Comparison of ENCODE assay signal across 8 mouse cellular contexts in genomic region chr16:94354450-94354849, GRCm38 (mm10). TPM values are rescaled to one million over a fixed set of nuclear protein-coding genes. Genes with fewer than 3 reads are reported as not detected.
DNase-seq lines count a peak whose midpoint lies in the region; ATAC-seq lines count a peak whose summit lies in the region.

No protein-coding gene starts in this region.

- no peak overlapping the region for H3K9ac ChIP-seq in forebrain, embryonic 14.5 days (ENCODE audit: low read length)
- H3K9ac ChIP-seq in midbrain, embryonic 13.5 days (replicated peaks), result no peak overlapping the region
- no peak overlapping the region for H3K9ac ChIP-seq in midbrain, embryonic 11.5 days (ENCODE audit: low read length)
- no peak overlapping the region for H3K9ac ChIP-seq in heart, embryonic 16.5 days (ENCODE audit: low read length)

- H3K4me1 ChIP-seq in forebrain, embryonic 14.5 days (ENCODE audit: control insufficient read depth, insufficient read depth, low read length), result 0 out of 2 replicates have a peak, but pooled peaks cover 4% of the 10 kb centered on the region
- H3K4me1 ChIP-seq in forebrain, embryonic 10.5 days, result peaks cover 28% of the 10 kb centered on the region
- peaks cover 12% of the 10 kb centered on the region for H3K4me1 ChIP-seq in midbrain, embryonic 13.5 days (replicated peaks)
- peaks cover 2% of the 10 kb centered on the region; the same call in 1 of the 2 replicates for H3K4me1 ChIP-seq in midbrain, embryonic 11.5 days (ENCODE audit: control insufficient read depth, insufficient read depth, low read length)
- H3K4me1 ChIP-seq in heart, embryonic 16.5 days (ENCODE audit: control insufficient read depth, insufficient read depth, low read length), result peaks cover 7% of the 10 kb centered on the region

- no peaks in the 10 kb centered on the region for H3K27me3 ChIP-seq in forebrain, embryonic 14.5 days (replicated peaks; ENCODE audit: control insufficient read depth, insufficient read depth, low read length)
- no peaks in the 10 kb centered on the region for H3K27me3 ChIP-seq in forebrain, embryonic 10.5 days (ENCODE audit: poor library complexity, severe bottlenecking)
- H3K27me3 ChIP-seq in midbrain, embryonic 13.5 days, result no peaks in the 10 kb centered on the region
- no peaks in the 10 kb centered on the region for H3K27me3 ChIP-seq in midbrain, embryonic 11.5 days (ENCODE audit: control insufficient read depth, insufficient read depth, low read length)
- H3K27me3 ChIP-seq in heart, embryonic 16.5 days (ENCODE audit: control insufficient read depth, insufficient read depth, low read length), result no peaks in the 10 kb centered on the region

- ATAC-seq in forebrain, embryonic 14.5 days, result 0 out of 2 replicates have a peak, but pooled peaks have one; percentile 44
- ATAC-seq in midbrain, embryonic 13.5 days, result peak; percentile 68; the same call in 1 of the 2 replicates
- ATAC-seq in midbrain, embryonic 11.5 days (ENCODE audit: low FRiP score), result no peak
- ATAC-seq in heart, embryonic 16.5 days (replicated peaks; ENCODE audit: extremely low read depth, insufficient read depth, low FRiP score), result peak; percentile 72
- peak; percentile 83 for ATAC-seq in neutrophil, adult 5-6 weeks (ENCODE audit: extremely low read depth, insufficient number of reproducible peaks, low FRiP score, poor library complexity, severe bottlenecking)
- ATAC-seq in cerebellum, adult (ENCODE audit: insufficient number of reproducible peaks, low FRiP score, low TSS enrichment), result no peak

- no peak overlapping the region for H3K4me2 ChIP-seq in forebrain, embryonic 14.5 days (ENCODE audit: low read length)
- no peak overlapping the region for H3K4me2 ChIP-seq in midbrain, embryonic 13.5 days (replicated peaks)
- H3K4me2 ChIP-seq in midbrain, embryonic 11.5 days, result no peak overlapping the region
- H3K4me2 ChIP-seq in heart, embryonic 16.5 days (ENCODE audit: low read depth, low read length), result peak overlapping the region; percentile 45

- H3K36me3 ChIP-seq in forebrain, embryonic 14.5 days (ENCODE audit: control insufficient read depth, insufficient read depth, low read length), result no peaks in the 10 kb centered on the region
- no peaks in the 10 kb centered on the region for H3K36me3 ChIP-seq in forebrain, embryonic 10.5 days (replicated peaks)
- H3K36me3 ChIP-seq in midbrain, embryonic 13.5 days, result no peaks in the 10 kb centered on the region
- no peaks in the 10 kb centered on the region for H3K36me3 ChIP-seq in midbrain, embryonic 11.5 days (ENCODE audit: control insufficient read depth, insufficient read depth, low read length)
- no peaks in the 10 kb centered on the region for H3K36me3 ChIP-seq in heart, embryonic 16.5 days (ENCODE audit: control insufficient read depth, insufficient read depth)

- 57% methylated on average over 9 of the region's 9 CpGs for WGBS in forebrain, embryonic 14.5 days
- 71% methylated on average over 9 of the region's 9 CpGs for WGBS in forebrain, embryonic 10.5 days
- WGBS in midbrain, embryonic 13.5 days, result 54% methylated on average over 9 of the region's 9 CpGs
- WGBS in midbrain, embryonic 11.5 days, result 68% methylated on average over 9 of the region's 9 CpGs
- WGBS in heart, embryonic 16.5 days, result 20% methylated on average over 9 of the region's 9 CpGs

- no peak overlapping the region for H3K4me3 ChIP-seq in forebrain, embryonic 14.5 days (ENCODE audit: low read depth, low read length)
- no peak overlapping the region for H3K4me3 ChIP-seq in forebrain, embryonic 10.5 days
- H3K4me3 ChIP-seq in midbrain, embryonic 13.5 days (replicated peaks), result no peak overlapping the region
- no peak overlapping the region for H3K4me3 ChIP-seq in midbrain, embryonic 11.5 days (ENCODE audit: low read depth, low read length)
- peak overlapping the region; percentile 4; the same call in 1 of the 2 replicates for H3K4me3 ChIP-seq in heart, embryonic 16.5 days (ENCODE audit: low read length)

- no peaks in the 10 kb centered on the region for H3K9me3 ChIP-seq in forebrain, embryonic 14.5 days (replicated peaks; ENCODE audit: control insufficient read depth, low read length)
- H3K9me3 ChIP-seq in forebrain, embryonic 10.5 days, result no peaks in the 10 kb centered on the region
- no peaks in the 10 kb centered on the region for H3K9me3 ChIP-seq in midbrain, embryonic 13.5 days
- no peaks in the 10 kb centered on the region for H3K9me3 ChIP-seq in midbrain, embryonic 11.5 days (ENCODE audit: control insufficient read depth, low read length)
- no peaks in the 10 kb centered on the region for H3K9me3 ChIP-seq in heart, embryonic 16.5 days (replicated peaks; ENCODE audit: control insufficient read depth, low read length)

- peak; percentile 43 for DNase-seq in forebrain, embryonic 14.5 days (ENCODE audit: low spot score)
- DNase-seq in forebrain, embryonic 10.5 days (ENCODE audit: extremely low spot score, low spot score), result no peak
- DNase-seq in midbrain, embryonic 11.5 days (ENCODE audit: low spot score, missing footprints), result no peak
- DNase-seq in gastrocnemius, adult 18-20 months (ENCODE audit: low spot score), result no peak

- H3K27ac ChIP-seq in forebrain, embryonic 14.5 days (ENCODE audit: low read depth, low read length), result no peak overlapping the region
- H3K27ac ChIP-seq in forebrain, embryonic 10.5 days, result no peak overlapping the region
- H3K27ac ChIP-seq in midbrain, embryonic 13.5 days, result no peak overlapping the region
- no peak overlapping the region for H3K27ac ChIP-seq in midbrain, embryonic 11.5 days (ENCODE audit: low read depth, low read length)
- H3K27ac ChIP-seq in heart, embryonic 16.5 days (ENCODE audit: low read length), result peak overlapping the region; percentile 23; the same call in 1 of the 2 replicates

RNA-seq across cellular contexts. Expression of gene Ttc3, which starts 16.0 kb away (rescaled TPM):
- 815 and 924 TPM in 2 replicates for polyA plus RNA-seq in forebrain, embryonic 14.5 days (2014; fragmentation: Nextera tagmentation; extraction: Ambion mirVana)
- 304 and 306 TPM in 2 replicates for polyA plus RNA-seq in forebrain, embryonic 10.5 days (2016; fragmentation: Nextera tagmentation; extraction: Ambion mirVana)
- polyA plus RNA-seq in midbrain, embryonic 13.5 days (2015; fragmentation: Nextera tagmentation; extraction: Ambion mirVana), result 803 and 871 TPM in 2 replicates
- polyA plus RNA-seq in midbrain, embryonic 11.5 days (2014; fragmentation: Nextera tagmentation; extraction: Ambion mirVana), result 489 and 614 TPM in 2 replicates
- 141 and 148 TPM in 2 replicates for polyA plus RNA-seq in heart, embryonic 16.5 days (2015; fragmentation: Nextera tagmentation; extraction: Ambion mirVana)
- total RNA-seq in neutrophil, adult 5-6 weeks (2017), result 73.8 and 87.0 TPM in 2 replicates
- 10 to 100 TPM; 59.4 to 61.8 TPM for total RNA-seq in gastrocnemius, adult 18-20 months (2021)

RNA-seq across cellular contexts. Expression of gene Pigp, which starts 17.2 kb away (rescaled TPM):
- polyA plus RNA-seq in forebrain, embryonic 14.5 days (2014; fragmentation: Nextera tagmentation; extraction: Ambion mirVana), result 94.1 and 133 TPM in 2 replicates
- 89.3 and 94.9 TPM in 2 replicates for polyA plus RNA-seq in forebrain, embryonic 10.5 days (2016; fragmentation: Nextera tagmentation; extraction: Ambion mirVana)
- 134 and 157 TPM in 2 replicates for polyA plus RNA-seq in midbrain, embryonic 13.5 days (2015; fragmentation: Nextera tagmentation; extraction: Ambion mirVana)
- polyA plus RNA-seq in midbrain, embryonic 11.5 days (2014; fragmentation: Nextera tagmentation; extraction: Ambion mirVana), result 93.9 and 96.3 TPM in 2 replicates
- polyA plus RNA-seq in heart, embryonic 16.5 days (2015; fragmentation: Nextera tagmentation; extraction: Ambion mirVana), result 105 and 119 TPM in 2 replicates
- 14.4 and 14.5 TPM in 2 replicates for total RNA-seq in neutrophil, adult 5-6 weeks (2017)
- total RNA-seq in gastrocnemius, adult 18-20 months (2021), result 100 to 1,000 TPM; 165 to 185 TPM

RNA-seq across cellular contexts. Expression of gene Ripply3, which starts 26.2 kb away (rescaled TPM):
- polyA plus RNA-seq in forebrain, embryonic 14.5 days (2014; fragmentation: Nextera tagmentation; extraction: Ambion mirVana), result 0.74 and 0.99 TPM in 2 replicates
- 4.6 and 5.8 TPM in 2 replicates for polyA plus RNA-seq in forebrain, embryonic 10.5 days (2016; fragmentation: Nextera tagmentation; extraction: Ambion mirVana)
- polyA plus RNA-seq in midbrain, embryonic 13.5 days (2015; fragmentation: Nextera tagmentation; extraction: Ambion mirVana), result 1.2 and 1.3 TPM in 2 replicates
- polyA plus RNA-seq in midbrain, embryonic 11.5 days (2014; fragmentation: Nextera tagmentation; extraction: Ambion mirVana), result 5.3 and 6.0 TPM in 2 replicates
- 4.9 TPM in 2 replicates for polyA plus RNA-seq in heart, embryonic 16.5 days (2015; fragmentation: Nextera tagmentation; extraction: Ambion mirVana)
- total RNA-seq in neutrophil, adult 5-6 weeks (2017), result 0.61 TPM in 1 of 2 replicates, not detected in the other
- 1 to 10 TPM in 1 of 2 experiments, under 1 TPM in 1; 0.43 to 1.4 TPM for total RNA-seq in gastrocnemius, adult 18-20 months (2021)

RNA-seq across cellular contexts. Expression of gene Hlcs, which starts 41.1 kb away (rescaled TPM):
- polyA plus RNA-seq in forebrain, embryonic 14.5 days (2014; fragmentation: Nextera tagmentation; extraction: Ambion mirVana), result 3.9 and 4.0 TPM in 2 replicates
- polyA plus RNA-seq in forebrain, embryonic 10.5 days (2016; fragmentation: Nextera tagmentation; extraction: Ambion mirVana), result 14.4 and 15.5 TPM in 2 replicates
- 9.2 and 9.8 TPM in 2 replicates for polyA plus RNA-seq in midbrain, embryonic 13.5 days (2015; fragmentation: Nextera tagmentation; extraction: Ambion mirVana)
- polyA plus RNA-seq in midbrain, embryonic 11.5 days (2014; fragmentation: Nextera tagmentation; extraction: Ambion mirVana), result 8.0 and 8.1 TPM in 2 replicates
- 6.8 and 7.1 TPM in 2 replicates for polyA plus RNA-seq in heart, embryonic 16.5 days (2015; fragmentation: Nextera tagmentation; extraction: Ambion mirVana)
- total RNA-seq in neutrophil, adult 5-6 weeks (2017), result 19.6 and 26.4 TPM in 2 replicates
- total RNA-seq in gastrocnemius, adult 18-20 months (2021), result 10 to 100 TPM in 1 of 2 experiments, 1 to 10 TPM in 1; 9.8 to 10.8 TPM

Comparison
In these comparisons a context has a peak if more than half of its experiments do, and no peak if none do; other contexts are left out.
1. ATAC-seq: peak in forebrain, embryonic 14.5 days (single experiment), midbrain, embryonic 13.5 days (single experiment), heart, embryonic 16.5 days (single experiment) and neutrophil, adult 5-6 weeks (single experiment); none in midbrain, embryonic 11.5 days (single experiment) and cerebellum, adult (single experiment).